Mouse (Mus musculus) MEL (cell line): ENCODE results near the gene Eef2kmt. TPM values are rescaled to one million over a fixed set of nuclear protein-coding genes. Genes with fewer than 3 reads are reported as not detected.
A peak's percentile ranks its signal among the peaks of the same experiment; 100 is the strongest.
"Not testable (repeated sequence)": the region's sequence is repeated elsewhere in the genome, so short reads cannot be mapped to it uniquely, and the experiment has no call there.

Experiments used
- DNase-seq: peaks from one replicate; pipeline ENCODE4 v3.0.0; 2011; ENCODE audit warnings: low read depth, low spot score
- H3K27ac ChIP-seq: 2 replicates; pipeline ENCODE4 v1.5.1; 2012; ENCODE audit warnings: low read depth, mild to moderate bottlenecking, control low read depth, low read length, moderate library complexity; ENCODE audit not compliant: control insufficient read depth
- H3K27me3 ChIP-seq, 2 experiments: fragments of 150-350 bp in 1 of 2; sonication (generic) in 1 of 2; 2 replicates each; pipeline ENCODE4 v1.6.1; 2012; ENCODE audit warnings: low read length in 2 of 2, mild to moderate bottlenecking in 2 of 2, improper control_type of control experiment in 1 of 2, moderate library complexity in 1 of 2; ENCODE audit not compliant: insufficient read depth in 2 of 2, control insufficient read depth in 1 of 2
- H3K36me3 ChIP-seq, 2 experiments: 2 replicates each; pipeline ENCODE4 v1.6.1; 2012 to 2014; ENCODE audit warnings: low read length in 2 of 2, improper control_type of control experiment in 1 of 2, inconsistent platforms in 1 of 2, mild to moderate bottlenecking in 1 of 2; ENCODE audit not compliant: insufficient read depth in 2 of 2, control insufficient read depth in 1 of 2
- H3K4me1 ChIP-seq, 2 experiments: fragments of 150-350 bp in 1 of 2; sonication (generic) in 1 of 2; 2 replicates each; pipeline ENCODE4 v1.6.1; 2012; ENCODE audit warnings: low read length in 2 of 2, improper control_type of control experiment in 1 of 2, mild to moderate bottlenecking in 1 of 2; ENCODE audit not compliant: insufficient read depth in 2 of 2, control insufficient read depth in 1 of 2
- H3K4me3 ChIP-seq, 2 experiments: fragments of 150-350 bp in 1 of 2; sonication (generic) in 1 of 2; 2 replicates each; pipeline ENCODE4 v1.5.1; 2012; ENCODE audit warnings: low read depth in 2 of 2, low read length in 2 of 2, mild to moderate bottlenecking in 2 of 2, moderate library complexity in 2 of 2, control low read depth in 1 of 2, improper control_type of control experiment in 1 of 2; ENCODE audit not compliant: control insufficient read depth in 1 of 2, insufficient read depth in 1 of 2
- H3K79me2 ChIP-seq: 2 replicates; pipeline ENCODE4 v1.6.1; 2012; ENCODE audit warnings: mild to moderate bottlenecking, low read length, moderate library complexity; ENCODE audit not compliant: control insufficient read depth, poor library complexity, insufficient read depth
- H3K9ac ChIP-seq: 2 replicates; pipeline ENCODE4 v1.6.1; 2012; ENCODE audit warnings: low read depth, mild to moderate bottlenecking, control low read depth, low read length, moderate library complexity; ENCODE audit not compliant: control insufficient read depth, poor library complexity, severe bottlenecking
- H3K9me3 ChIP-seq: fragments of 150-350 bp; sonication (generic); replicated peaks from 2 replicates; pipeline ENCODE4 v1.6.1; 2012; ENCODE audit warnings: mild to moderate bottlenecking, low read length, improper control_type of control experiment, moderate library complexity; ENCODE audit not compliant: insufficient read depth
- E2F4 ChIP-seq: IDR thresholded peaks from 2 replicates; pipeline ENCODE4 v1.6.1; 2011; ENCODE audit warnings: low read depth, low read length, improper control_type of control experiment, borderline replicate concordance
- EP300 ChIP-seq, 2 experiments: IDR thresholded peaks; 2 replicates each; pipeline ENCODE4 v1.6.1; 2011; ENCODE audit warnings: improper control_type of control experiment in 2 of 2, low read length in 2 of 2, low read depth in 1 of 2, mild to moderate bottlenecking in 1 of 2
- GATA1 ChIP-seq: IDR thresholded peaks from 2 replicates; pipeline ENCODE4 v1.6.1; 2011; ENCODE audit warnings: low read depth, low read length, improper control_type of control experiment
- MAX ChIP-seq: IDR thresholded peaks from 2 replicates; pipeline ENCODE4 v1.6.1; 2011; ENCODE audit warnings: low read length, improper control_type of control experiment
- MAZ ChIP-seq: IDR thresholded peaks from 2 replicates; pipeline ENCODE4 v1.6.1; 2012; ENCODE audit warnings: low read depth, mild to moderate bottlenecking, inconsistent platforms, low read length, improper control_type of control experiment
- MEF2A ChIP-seq: IDR thresholded peaks from 2 replicates; pipeline ENCODE4 v1.6.1; 2014; ENCODE audit warnings: low read depth, mild to moderate bottlenecking, inconsistent platforms, low read length, improper control_type of control experiment; ENCODE audit not compliant: poor library complexity, insufficient replicate concordance, severe bottlenecking; ENCODE audit errors: extremely low read depth
- MXI1 ChIP-seq: IDR thresholded peaks from 2 replicates; pipeline ENCODE4 v1.6.1; 2011; ENCODE audit warnings: mild to moderate bottlenecking, low read depth, low read length, improper control_type of control experiment
- MYB ChIP-seq: IDR thresholded peaks from 2 replicates; pipeline ENCODE4 v1.6.1; 2011; ENCODE audit warnings: mild to moderate bottlenecking, low read depth, low read length, improper control_type of control experiment
- NELFE ChIP-seq: IDR thresholded peaks from 2 replicates; pipeline ENCODE4 v1.6.1; 2011; ENCODE audit warnings: low read depth, low read length, improper control_type of control experiment
- POLR2A ChIP-seq, 2 experiments: IDR thresholded peaks; 2 replicates each; pipeline ENCODE4 v1.6.1; 2011 to 2012; ENCODE audit warnings: low read length in 2 of 2, mild to moderate bottlenecking in 2 of 2, control low read depth in 1 of 2, improper control_type of control experiment in 1 of 2, low read depth in 1 of 2, moderate library complexity in 1 of 2; ENCODE audit not compliant: control insufficient read depth in 1 of 2, insufficient read depth in 1 of 2, poor library complexity in 1 of 2
- POLR2AphosphoS5 ChIP-seq: IDR thresholded peaks from 2 replicates; pipeline ENCODE4 v1.6.1; 2012; ENCODE audit warnings: low read depth, borderline replicate concordance, mild to moderate bottlenecking, inconsistent platforms, low read length, moderate library complexity, mixed read lengths
- SMC3 ChIP-seq: IDR thresholded peaks from 2 replicates; pipeline ENCODE4 v1.6.1; 2011; ENCODE audit warnings: low read depth, low read length, improper control_type of control experiment
- TBP ChIP-seq: IDR thresholded peaks from 2 replicates; pipeline ENCODE4 v1.8.0; 2011; ENCODE audit warnings: low read depth, low read length, improper control_type of control experiment
- USF1 ChIP-seq: IDR thresholded peaks from 2 replicates; pipeline ENCODE4 v1.6.1; 2014; ENCODE audit warnings: low read depth, mild to moderate bottlenecking, inconsistent platforms, low read length, improper control_type of control experiment, moderate library complexity
- ZC3H11A ChIP-seq: IDR thresholded peaks from 2 replicates; pipeline ENCODE4 v1.6.1; 2012; ENCODE audit warnings: low read depth, mild to moderate bottlenecking, inconsistent platforms, low read length, improper control_type of control experiment
- ZKSCAN1 ChIP-seq: IDR thresholded peaks from 2 replicates; pipeline ENCODE4 v1.6.1; 2012; ENCODE audit warnings: low read depth, mild to moderate bottlenecking, inconsistent platforms, low read length, improper control_type of control experiment, moderate library complexity
- ZMIZ1 ChIP-seq: IDR thresholded peaks from 2 replicates; pipeline ENCODE4 v1.6.1; 2012; ENCODE audit warnings: low read depth, mild to moderate bottlenecking, inconsistent platforms, low read length, improper control_type of control experiment, moderate library complexity
- ZNF384 ChIP-seq: IDR thresholded peaks from 2 replicates; pipeline ENCODE4 v1.6.1; 2012; ENCODE audit warnings: low read depth, mild to moderate bottlenecking, inconsistent platforms, low read length, improper control_type of control experiment
- polyA plus RNA-seq, 2 experiments: library from polyadenylated mRNA; stranded (reverse) in 1 of 2; unstranded in 1 of 2; fragments of >175 nt in 1 of 2; fragments of >200 nt in 1 of 2; gene quantifications; 2 replicates each; pipeline versions ENCODE4 v1.2.1 to v1.2.4; 2012; ENCODE audit warnings: low replicate concordance in 2 of 2, low read depth in 1 of 2; ENCODE audit not compliant: insufficient read length in 2 of 2, insufficient read depth in 1 of 2, missing spikeins in 1 of 2
- total RNA-seq: library from RNA; depleted of rRNA; stranded (reverse); fragments of 300-350 nt; gene quantifications from 2 replicates; pipeline ENCODE4 v1.2.3, GENCODE M21; 2012

Gene Eef2kmt
- total and polyA plus RNA-seq, 3 experiments: 21.4 to 48.6 TPM; not detected in 1

DNA sequence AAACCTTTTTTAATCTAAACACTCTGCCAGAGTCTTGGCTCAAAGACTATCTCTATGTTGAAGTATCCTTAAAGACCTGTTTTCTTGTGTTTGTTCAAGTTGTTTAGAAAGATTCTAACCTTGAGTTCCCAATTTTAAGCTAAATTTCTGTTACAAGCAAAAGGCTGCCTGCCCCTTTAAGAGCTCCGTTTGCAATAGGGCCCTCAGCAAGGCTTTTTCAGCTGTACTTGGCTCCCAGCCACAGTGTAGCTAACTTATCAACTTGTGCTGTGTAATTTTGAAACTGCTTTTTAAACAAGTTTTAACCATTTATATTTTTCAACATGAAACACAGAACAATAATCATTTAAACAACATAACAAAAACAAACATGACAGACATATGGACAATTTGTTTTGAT is 29.2 kb downstream of the Eef2kmt start:
- H3K4me1 ChIP-seq: not testable (repeated sequence)

DNA sequence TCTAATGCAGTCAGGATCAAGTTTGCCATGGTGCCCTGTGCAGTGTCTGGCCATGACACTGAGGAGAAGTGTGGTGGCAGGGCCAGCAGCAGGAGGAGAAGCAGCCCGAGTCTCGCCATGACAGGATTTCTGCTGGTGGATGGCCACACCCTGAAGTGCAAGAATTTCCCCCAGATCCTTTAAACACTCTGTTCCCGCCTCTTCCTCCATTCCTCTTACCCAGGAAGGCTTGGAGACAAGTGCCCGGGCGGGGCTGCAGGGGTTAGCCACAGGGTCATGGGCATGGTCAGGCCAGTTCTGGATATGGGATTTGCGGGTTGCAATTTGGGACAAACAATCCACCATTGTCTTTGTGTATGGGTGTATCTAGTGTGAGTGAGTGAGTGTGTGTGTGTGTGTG is 33.6 kb downstream of the Eef2kmt start, which contains the start of gene AU021092:
Gene AU021092 (minus strand): TSS at position 160 of the 400 bp plus-strand sequence.
- H3K36me3 ChIP-seq: no peaks in the 10 kb centered on the region
- no peak for DNase-seq
- no peak within 1 kb of the TSS for H3K4me3 ChIP-seq
- H3K9ac ChIP-seq: no peak within 1 kb of the TSS
- no peaks in the 10 kb centered on the region for H3K9me3 ChIP-seq
- no peaks in the 10 kb centered on the region for H3K4me1 ChIP-seq
- TF ChIP-seq EP300 (IDR thresholded peaks at IDR 0.05; ENCODE audit: low read depth in 1 of 2, low read length in 2 of 2) (no peak), MXI1 (no peak), MAZ (no peak), MEF2A (no peak), ZC3H11A (no peak), E2F4 (no peak), ZMIZ1 (no peak), POLR2A (IDR thresholded peaks at IDR 0.05; ENCODE audit: control insufficient read depth in 1 of 2, insufficient read depth in 1 of 2, low read depth in 1 of 2, low read length in 2 of 2, poor library complexity in 1 of 2) (no peak), SMC3 (no peak), POLR2AphosphoS5 (no peak), ZKSCAN1 (no peak), MAX (no peak), NELFE (no peak), GATA1 (no peak), MYB (no peak), ZNF384 (no peak), USF1 (no peak), TBP (no peak)
- peaks cover 4% of the 10 kb centered on the region in 2 experiments; a peak in 2 of 4 replicates for H3K27me3 ChIP-seq
- no peaks in the 10 kb centered on the region for H3K79me2 ChIP-seq
- no peak within 1 kb of the TSS for H3K27ac ChIP-seq

More for the DNA sequence above, 29.2 kb downstream of the Eef2kmt start:
- not testable (repeated sequence) for H3K27ac ChIP-seq, H3K9me3 ChIP-seq, H3K27me3 ChIP-seq, DNase-seq, H3K36me3 ChIP-seq, H3K79me2 ChIP-seq
- Histone ChIP-seq H3K4me3 (peak overlapping the region; percentile 18 to 26; a peak in 3 of 4 replicates), H3K9ac (peak overlapping the region; percentile 34; the same call in 1 of the 2 replicates)
